Mouse (Mus musculus): ENCODE measurements around the gene Zfp335. TPM values are rescaled to one million over a fixed set of nuclear protein-coding genes. Genes with fewer than 3 reads are reported as not detected.
A peak's percentile ranks its signal among the peaks of the same experiment; 100 is the strongest.

The Zfp335 gene
- total RNA-seq, 2 experiments from 2014 or later, result 29.0 to 30.9 TPM

DNA sequence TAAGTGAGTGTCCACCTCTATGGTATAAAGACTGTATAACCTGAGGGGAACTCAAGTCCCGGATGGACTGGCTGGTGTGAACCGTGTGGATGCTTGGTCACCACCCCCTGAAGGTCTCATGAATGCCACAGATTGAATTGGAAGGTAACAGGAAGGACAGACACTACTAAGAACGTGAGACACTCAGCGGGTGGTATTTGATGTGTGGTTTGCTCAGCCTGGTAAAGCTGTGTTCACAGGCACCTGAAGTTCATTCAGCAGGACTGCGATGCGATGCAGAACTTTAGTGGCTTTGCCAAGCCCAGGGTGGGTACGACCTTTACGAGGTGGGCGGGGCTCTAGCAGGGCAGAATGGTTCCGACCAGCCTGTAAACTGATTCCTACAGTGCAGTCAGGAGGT is 5.8 kb upstream of the Zfp335 start:
- no peak overlapping the region for H3K27ac ChIP-seq
- TF ChIP-seq CTCF (conservative IDR thresholded peaks at IDR 0.05), result no peak
- no peak overlapping the region for H3K4me3 ChIP-seq
- DNase-seq (ENCODE audit: low spot score in 2 of 2), result no peak

DNA sequence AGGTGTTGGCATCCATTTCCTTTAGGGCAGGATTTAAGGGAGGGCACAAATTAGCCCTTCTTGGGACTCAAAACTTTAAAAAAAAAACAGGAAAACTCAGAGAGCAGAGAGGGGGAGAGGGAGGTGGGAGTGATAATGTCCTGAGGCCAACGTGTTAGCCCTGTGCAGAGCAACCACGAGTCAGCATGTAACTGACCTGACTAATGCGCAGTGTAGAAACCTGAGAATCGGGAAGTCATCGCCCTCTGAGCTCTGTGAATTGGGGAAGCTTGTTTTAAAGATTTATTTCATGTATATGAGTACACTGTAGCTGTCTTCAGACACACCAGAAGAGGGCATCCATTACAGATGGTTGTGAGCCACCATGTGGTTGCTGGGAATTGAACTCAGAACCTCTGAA is 5.3 kb upstream of the Zfp335 start:
- DNase-seq (ENCODE audit: low spot score in 2 of 2), result no peak
- Histone ChIP-seq H3K27ac (no peak overlapping the region), H3K4me3 (no peak overlapping the region)
- no peak for TF ChIP-seq CTCF (conservative IDR thresholded peaks at IDR 0.05)

DNA sequence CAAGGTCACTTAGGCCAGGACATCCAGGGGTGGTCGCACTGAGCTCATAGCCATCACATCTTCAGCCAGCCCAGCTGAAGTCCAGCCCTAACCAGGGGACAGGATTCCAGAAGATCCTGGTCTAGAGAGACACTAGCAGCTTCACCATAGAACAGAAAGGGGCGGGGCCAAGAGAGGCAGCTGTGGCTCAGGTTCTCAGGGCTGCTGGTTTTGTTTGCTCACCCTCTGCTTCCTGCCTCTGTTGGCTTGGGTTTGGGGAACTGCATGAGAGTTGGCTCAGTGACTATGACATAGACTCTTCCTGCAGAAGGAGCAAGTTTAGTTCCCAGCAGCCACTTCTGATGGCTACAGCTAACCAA is 1.9 kb upstream of the Zfp335 start:
- TF ChIP-seq CTCF (conservative IDR thresholded peaks at IDR 0.05), result no peak
- peak overlapping the region; percentile 3; the same call in 1 of the 2 replicates for H3K27ac ChIP-seq
- no peak for DNase-seq (ENCODE audit: low spot score in 2 of 2)
- no peak overlapping the region for H3K4me3 ChIP-seq

DNA sequence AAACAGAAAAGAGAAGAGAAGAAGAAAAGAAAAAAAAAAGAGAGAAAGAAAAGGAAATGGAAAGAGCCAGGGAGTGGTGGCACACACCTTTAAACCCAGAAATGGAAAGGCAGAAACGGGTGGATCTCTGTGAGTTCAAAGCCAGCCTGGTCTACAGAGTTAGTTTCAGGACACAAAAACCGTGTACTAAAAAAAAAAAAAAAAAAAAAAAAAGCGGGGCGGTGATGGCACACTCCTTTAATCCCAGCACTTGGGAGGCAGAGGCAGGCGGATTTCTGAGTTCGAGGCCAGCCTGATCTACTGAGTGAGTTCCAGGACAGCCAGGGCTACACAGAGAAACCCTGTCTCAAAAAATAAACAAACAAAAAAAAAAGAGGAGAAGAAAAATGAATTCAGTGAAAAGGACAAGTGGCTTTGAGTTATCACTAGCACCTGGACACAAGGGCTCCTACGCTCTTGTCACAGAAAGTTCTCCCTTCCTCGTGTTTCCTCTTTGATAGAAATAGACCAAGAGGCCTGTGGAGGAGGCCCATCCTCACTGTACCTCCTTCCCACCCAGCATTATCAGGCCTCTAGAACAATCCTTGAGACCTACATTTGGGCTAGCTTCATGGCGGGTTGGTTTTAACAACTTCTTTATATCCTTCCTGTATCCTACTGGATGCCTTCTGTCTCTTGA is 1.3 kb upstream of the Zfp335 start:
- Histone ChIP-seq H3K27ac (peak overlapping the region; percentile 100), H3K4me3 (peak overlapping the region; percentile 96; the same call in 1 of the 2 replicates)
- no peak for DNase-seq (ENCODE audit: low spot score in 2 of 2)
- TF ChIP-seq CTCF (conservative IDR thresholded peaks at IDR 0.05), result no peak

DNA sequence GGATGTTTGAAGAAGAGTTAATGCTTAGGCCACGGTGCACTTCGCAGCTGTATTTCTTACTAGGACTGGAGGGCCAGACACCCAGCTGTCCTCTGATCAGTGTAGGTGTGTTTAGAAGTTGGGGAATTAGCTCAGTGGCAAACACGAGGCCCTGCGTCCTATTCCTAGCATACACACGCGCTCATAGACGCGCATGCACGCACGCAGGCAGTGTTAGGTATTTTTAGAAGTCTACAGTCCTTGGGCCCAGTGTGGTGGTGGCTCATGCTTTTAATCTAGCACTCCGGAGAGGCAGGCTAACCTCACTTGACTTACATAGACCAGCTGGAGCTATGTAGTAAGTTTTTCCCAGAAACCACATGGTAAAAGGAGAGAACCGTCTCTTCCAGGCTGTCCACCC is 594 bp upstream of the Zfp335 start:
- Histone ChIP-seq H3K27ac (peak overlapping the region; percentile 100), H3K4me3 (peak overlapping the region; percentile 96)
- no peak for TF ChIP-seq CTCF (conservative IDR thresholded peaks at IDR 0.05)
- DNase-seq (ENCODE audit: low spot score in 2 of 2), result peak; percentile 50 to 55

DNA sequence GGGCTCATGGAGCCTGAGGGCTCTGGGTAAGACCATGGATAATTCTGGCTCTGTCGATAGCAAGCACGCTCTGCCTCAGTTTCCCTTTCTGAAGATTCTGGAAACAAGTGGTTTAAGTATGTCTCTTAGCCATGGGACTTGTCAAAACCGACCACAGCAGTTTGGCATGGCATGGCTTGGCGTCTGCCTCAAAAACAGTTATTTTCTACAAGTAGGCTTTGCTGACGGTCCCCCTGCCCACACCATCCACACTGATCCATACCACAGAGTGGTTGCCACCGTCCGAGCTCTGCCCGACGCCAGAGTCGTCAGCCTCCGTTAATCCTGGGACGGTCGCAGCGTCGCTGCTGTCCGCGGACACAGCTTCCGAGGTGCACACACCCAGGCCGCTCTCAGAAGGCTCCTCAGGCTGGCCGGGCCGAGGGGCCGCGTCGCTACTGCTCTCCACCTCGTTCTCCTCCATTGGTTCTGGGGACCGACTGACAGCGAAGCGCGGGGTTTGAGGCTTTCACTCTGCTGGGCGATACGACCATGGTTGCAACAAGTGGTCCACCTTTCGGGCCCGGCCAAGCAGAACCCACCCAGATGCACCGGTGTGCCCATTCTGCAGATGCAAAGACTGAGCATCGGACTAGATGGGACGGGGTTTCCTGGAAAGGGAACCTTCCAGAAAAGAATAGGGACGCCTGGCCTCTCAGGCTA is 1.0 kb downstream of the Zfp335 start:
- no peak for DNase-seq (ENCODE audit: low spot score in 2 of 2)
- Histone ChIP-seq H3K27ac (peak overlapping the region; percentile 100), H3K4me3 (peak overlapping the region; percentile 96)
- TF ChIP-seq CTCF (conservative IDR thresholded peaks at IDR 0.05), result no peak

DNA sequence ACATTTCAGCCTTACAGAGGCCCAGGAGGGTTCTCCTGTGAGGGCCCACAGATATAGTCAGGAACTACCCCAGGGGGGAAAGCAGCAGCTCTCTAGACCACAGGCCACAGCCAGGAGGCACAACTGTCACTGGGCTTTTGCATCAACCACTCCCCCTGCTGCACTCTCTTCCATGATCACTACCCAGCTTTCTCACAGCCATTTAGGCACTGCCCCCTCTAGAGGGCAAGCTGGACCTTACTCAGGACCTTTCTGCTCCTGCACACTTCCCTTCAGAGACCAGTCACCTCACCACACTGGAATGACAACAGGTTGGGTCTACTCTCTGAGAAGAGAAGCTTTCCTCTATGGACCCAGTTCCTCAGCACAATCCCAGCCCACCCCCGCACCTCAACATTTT is 2.0 kb downstream of the Zfp335 start:
- Histone ChIP-seq H3K27ac (no peak overlapping the region), H3K4me3 (peak overlapping the region; percentile 96)
- TF ChIP-seq CTCF (conservative IDR thresholded peaks at IDR 0.05), result peak; percentile 60
- DNase-seq (ENCODE audit: low spot score in 2 of 2), result no peak

DNA sequence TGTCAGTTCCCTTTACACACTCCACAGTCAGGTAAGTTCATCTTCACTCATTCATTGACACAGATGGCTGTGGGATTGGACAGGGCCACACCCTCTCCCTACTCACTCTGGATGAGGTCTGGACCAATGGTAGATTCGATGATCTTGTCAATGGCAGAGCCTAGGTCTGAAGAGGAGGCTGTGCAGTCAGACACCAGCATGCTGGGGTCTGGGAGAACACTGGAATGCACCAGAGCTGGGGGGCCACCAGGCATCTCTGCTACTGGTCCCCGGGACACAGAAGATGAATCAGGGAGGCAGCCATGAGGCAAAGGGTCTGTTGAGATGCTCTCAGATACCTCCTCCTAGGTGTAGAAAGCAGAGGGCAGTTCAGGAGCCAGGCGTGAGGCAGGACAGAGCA is 2.5 kb downstream of the Zfp335 start:
- no peak for DNase-seq (ENCODE audit: low spot score in 2 of 2)
- Histone ChIP-seq H3K4me3 (peak overlapping the region; percentile 96; the same call in 1 of the 2 replicates), H3K27ac (no peak overlapping the region)
- TF ChIP-seq CTCF (conservative IDR thresholded peaks at IDR 0.05), result no peak

DNA sequence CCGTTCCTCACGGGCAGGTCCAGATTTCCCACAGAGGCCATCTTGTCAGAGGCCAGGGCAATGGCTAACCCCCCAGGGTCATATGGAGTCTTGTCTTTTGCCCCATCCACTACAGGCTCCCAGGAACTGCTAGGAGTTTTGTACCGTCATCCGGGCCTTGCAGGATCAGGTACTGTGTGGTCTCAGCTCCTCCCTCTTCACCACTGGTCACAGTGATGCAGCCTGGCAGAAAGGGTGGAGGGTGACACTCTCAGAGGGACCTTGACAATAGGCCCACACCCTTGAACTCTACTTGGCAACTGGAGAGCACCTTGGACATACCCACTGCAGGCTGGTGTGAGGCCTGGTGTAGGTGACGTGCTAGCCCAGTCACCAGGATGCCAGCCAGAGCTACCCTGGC is 3.5 kb downstream of the Zfp335 start:
- Histone ChIP-seq H3K27ac (no peak overlapping the region), H3K4me3 (no peak overlapping the region)
- no peak for DNase-seq (ENCODE audit: low spot score in 2 of 2)
- no peak for TF ChIP-seq CTCF (conservative IDR thresholded peaks at IDR 0.05)

DNA sequence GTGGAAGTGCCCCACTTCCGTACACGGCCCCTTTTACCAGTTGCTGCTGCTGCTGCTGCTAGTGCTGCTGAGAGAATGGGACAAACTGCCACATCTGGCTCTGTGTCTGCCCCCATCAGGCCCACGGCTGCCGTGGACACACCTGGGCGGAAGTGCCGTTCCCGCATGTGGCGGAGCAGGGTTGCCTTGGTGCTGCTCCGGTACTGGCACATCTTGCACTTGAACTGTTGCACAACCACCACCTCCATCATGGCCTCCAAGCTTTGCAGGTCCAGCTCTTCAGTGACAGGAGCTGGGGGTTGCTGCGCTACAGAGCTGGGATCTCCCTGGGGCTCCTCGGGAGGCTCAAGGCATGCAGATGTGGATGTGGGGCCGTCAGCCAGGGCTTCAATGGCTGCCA is 4.0 kb downstream of the Zfp335 start:
- TF ChIP-seq CTCF (conservative IDR thresholded peaks at IDR 0.05), result no peak
- Histone ChIP-seq H3K27ac (no peak overlapping the region), H3K4me3 (no peak overlapping the region)
- no peak for DNase-seq (ENCODE audit: low spot score in 2 of 2)

DNA sequence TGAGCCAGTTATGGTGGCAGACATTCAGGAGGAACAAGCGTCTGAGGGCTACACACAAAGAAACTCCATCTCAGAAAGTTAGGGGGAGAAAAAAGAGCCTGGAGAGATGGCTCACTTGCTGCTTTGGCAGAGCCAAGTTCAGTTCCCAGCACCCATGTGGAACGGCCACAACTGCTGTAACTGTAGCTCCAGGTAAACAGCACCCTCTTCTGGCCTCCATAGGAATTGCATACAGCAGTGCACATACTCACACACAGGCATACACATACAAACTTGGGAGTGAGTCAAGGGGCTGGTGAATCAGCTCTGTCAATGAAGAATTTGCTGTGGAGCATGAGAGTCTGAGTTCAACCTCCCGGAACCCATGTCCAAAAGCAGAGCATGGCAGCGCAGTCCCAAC is 5.5 kb downstream of the Zfp335 start:
- no peak for DNase-seq (ENCODE audit: low spot score in 2 of 2)
- Histone ChIP-seq H3K4me3 (no peak overlapping the region), H3K27ac (no peak overlapping the region; the same call in 1 of the 2 replicates)
- peak; percentile 66 for TF ChIP-seq CTCF (conservative IDR thresholded peaks at IDR 0.05)

DNA sequence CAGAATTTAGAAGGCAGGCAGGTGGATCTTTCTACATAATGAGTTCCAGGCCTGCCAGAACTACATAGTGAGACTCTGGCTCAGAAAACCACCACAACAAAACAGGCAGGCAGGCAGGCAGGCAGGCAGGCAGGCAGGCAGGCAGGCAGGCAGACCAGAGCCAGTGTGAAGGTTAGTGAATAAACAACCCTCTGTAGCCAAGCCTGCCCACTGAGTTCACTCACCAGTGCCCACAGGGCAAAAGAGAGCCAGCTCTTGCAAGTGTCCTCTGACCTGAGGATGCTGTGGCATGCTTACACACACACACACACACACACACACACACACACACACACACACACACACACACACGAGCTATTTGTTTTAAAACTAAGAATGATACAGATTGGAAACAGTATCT is 8.1 kb downstream of the Zfp335 start:
- Histone ChIP-seq H3K27ac (no peak overlapping the region), H3K4me3 (no peak overlapping the region)
- no peak for TF ChIP-seq CTCF (conservative IDR thresholded peaks at IDR 0.05)
- DNase-seq (ENCODE audit: low spot score in 2 of 2), result no peak

DNA sequence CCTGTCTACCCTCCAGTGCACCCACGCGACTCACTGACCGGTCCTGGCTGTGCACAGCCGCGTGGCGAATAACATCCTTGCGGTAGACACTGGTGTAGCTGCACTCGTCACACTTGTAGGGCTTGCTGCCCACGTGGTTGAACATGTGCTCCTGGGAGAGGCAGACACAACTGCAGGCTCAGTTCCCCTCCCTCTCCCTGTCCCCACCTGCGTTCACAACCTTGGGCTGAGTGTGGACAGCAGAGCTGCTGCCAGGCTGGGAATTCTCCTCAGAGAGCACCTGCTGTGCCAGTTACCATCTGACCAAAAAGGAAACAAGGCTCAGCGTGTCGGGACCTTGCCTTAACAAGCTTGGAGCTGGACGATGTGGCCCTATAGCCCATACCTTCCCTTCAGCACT is 10.2 kb downstream of the Zfp335 start:
- TF ChIP-seq CTCF (conservative IDR thresholded peaks at IDR 0.05), result no peak
- Histone ChIP-seq H3K27ac (no peak overlapping the region), H3K4me3 (no peak overlapping the region)
- no peak for DNase-seq (ENCODE audit: low spot score in 2 of 2)
